Mouse (Mus musculus): ENCODE data around the gene Rbm24. TPM values are rescaled to one million over a fixed set of nuclear protein-coding genes. Genes with fewer than 3 reads are reported as not detected.

Gene Rbm24
- polyA plus RNA-seq (2014; fragmentation: Illumina TruSeq; extraction: RNeasy Lipid Tissue Mini Kit (QIAGEN cat#74804); ENCODE audit: low read depth, low replicate concordance): 155 TPM

DNA sequence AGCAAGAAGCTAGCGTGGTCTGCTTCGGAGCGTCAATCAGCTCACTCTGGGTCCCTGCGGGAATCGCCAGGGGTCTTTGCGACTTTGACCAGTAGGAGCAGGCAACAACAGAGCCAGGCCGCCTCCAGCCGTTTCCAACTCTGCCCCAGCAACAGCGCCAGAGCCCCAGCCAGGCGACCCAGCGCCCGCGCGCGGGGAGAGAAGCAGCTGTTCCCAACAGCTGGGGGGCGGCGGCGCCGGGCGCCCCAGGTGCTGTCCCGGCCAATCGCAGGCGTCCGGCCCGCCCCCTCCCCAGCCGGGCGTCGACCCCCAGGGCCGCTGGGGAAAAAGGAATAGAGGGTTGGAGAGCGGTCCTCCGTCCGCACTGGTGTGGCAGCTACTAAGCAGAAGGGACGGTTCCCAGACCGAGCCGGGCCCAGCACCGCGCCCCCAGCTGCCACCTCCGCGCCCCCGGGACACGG, at the start of gene Rbm24:
Rbm24 (plus strand) TSS at position 294 of the 461 bp plus-strand sequence.

Other genes with a start within 250 kb of the Rbm24 start
- not detected for gene Stmnd1, start 144.7 kb upstream of the Rbm24 start, polyA plus RNA-seq (2014; fragmentation: Illumina TruSeq; extraction: RNeasy Lipid Tissue Mini Kit (QIAGEN cat#74804); ENCODE audit: low read depth, low replicate concordance)
- gene Cap2, start 83.4 kb downstream of the Rbm24 start, polyA plus RNA-seq (2014; fragmentation: Illumina TruSeq; extraction: RNeasy Lipid Tissue Mini Kit (QIAGEN cat#74804); ENCODE audit: low read depth, low replicate concordance): 137 TPM